Mouse (Mus musculus) embryonic fibroblast, embryonic 13.5 days (primary cell): ENCODE results near the gene Tenm2.

Source experiments
- CTCF ChIP-seq: IDR thresholded peaks from 2 replicates; pipeline ENCODE4 v1.5.1; 2011; ENCODE audit warnings: mild to moderate bottlenecking, control low read depth, low read length, moderate library complexity, borderline replicate concordance; ENCODE audit not compliant: insufficient read depth
- POLR2A ChIP-seq: IDR thresholded peaks from 2 replicates; pipeline ENCODE4 v1.6.1; 2011; ENCODE audit warnings: low read depth, mild to moderate bottlenecking, control low read depth, low read length, moderate library complexity

DNA sequence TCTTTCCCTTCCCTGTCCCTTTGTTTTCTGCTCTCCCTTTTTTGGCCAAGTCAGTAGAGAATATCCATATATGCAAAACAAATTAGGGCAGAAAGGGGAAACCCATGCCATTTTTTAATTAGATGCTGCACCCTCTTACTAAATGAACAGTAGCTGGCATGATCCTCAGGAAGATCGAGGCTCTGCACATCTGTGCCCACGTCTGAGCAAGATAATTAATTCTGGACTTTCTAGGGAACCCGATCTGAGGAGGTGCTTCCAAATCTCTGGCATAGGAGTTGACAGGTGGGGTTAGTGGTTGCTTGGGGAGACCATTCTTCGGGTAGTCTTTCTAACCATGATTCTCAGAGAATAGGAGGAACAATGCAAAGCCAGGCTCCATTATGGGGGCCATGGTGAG is 1182.3 kb downstream of the Tenm2 start:
- TF ChIP-seq CTCF, result no peak
- TF ChIP-seq POLR2A, result no peak
